ENCODE assay signal across 8 mouse cellular contexts in the genomic region with DNA sequence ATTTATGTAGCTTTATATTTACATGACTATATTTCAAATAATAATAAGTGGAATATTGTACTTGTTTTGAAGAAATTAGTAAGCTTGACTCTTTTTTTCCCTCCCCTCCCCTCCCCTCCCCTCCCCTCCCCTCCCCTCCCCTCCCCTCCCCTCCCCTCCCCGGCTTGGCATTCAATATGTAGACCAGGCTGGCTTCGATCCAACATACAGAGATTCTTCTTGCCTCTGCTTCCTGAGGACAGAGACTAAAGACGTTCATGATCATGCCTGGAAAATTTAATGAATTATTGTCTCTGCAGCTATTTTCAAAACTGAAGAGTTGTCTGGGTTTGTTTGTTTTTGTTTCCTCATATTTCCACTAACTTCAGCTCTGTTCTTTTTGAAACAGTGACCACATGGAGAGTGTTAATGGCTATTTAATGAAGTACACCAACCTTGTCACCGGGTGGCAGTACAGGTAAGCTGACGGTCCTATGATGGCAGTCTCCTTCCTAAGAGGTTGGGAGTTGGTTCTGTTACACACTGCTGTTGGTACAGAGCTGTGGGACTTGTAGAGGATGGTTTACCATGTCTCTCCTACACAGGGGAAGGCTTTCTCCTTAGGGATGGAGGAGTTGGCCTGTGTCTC. TPM values are rescaled to one million over a fixed set of nuclear protein-coding genes. Genes with fewer than 3 reads are reported as not detected.
DNase-seq lines count a peak whose midpoint lies in the region; ATAC-seq and TF ChIP-seq lines count a peak whose summit lies in the region.

No protein-coding gene starts in this region.

- H3K4me3 ChIP-seq in gastrocnemius, adult 2 months, result no peak overlapping the region
- no peak overlapping the region for H3K4me3 ChIP-seq in intestine, embryonic 14.5 days (ENCODE audit: low read depth, low read length)
- no peak overlapping the region for H3K4me3 ChIP-seq in stomach, postnatal 0 days (ENCODE audit: low read depth, low read length)

- no peak overlapping the region for H3K27ac ChIP-seq in gastrocnemius, adult 2 months
- no peak overlapping the region for H3K27ac ChIP-seq in intestine, embryonic 14.5 days (ENCODE audit: low read depth)
- H3K27ac ChIP-seq in stomach, postnatal 0 days (replicated peaks), result no peak overlapping the region

- H3K4me1 ChIP-seq in intestine, embryonic 14.5 days (replicated peaks; ENCODE audit: control insufficient read depth, insufficient read depth, low read length), result no peaks in the 10 kb centered on the region; the same call in 1 of the 2 replicates
- H3K4me1 ChIP-seq in stomach, postnatal 0 days (replicated peaks; ENCODE audit: control insufficient read depth, insufficient read depth), result no peaks in the 10 kb centered on the region

- no peak for TF ChIP-seq EP300 in stomach, postnatal 0 days (optimal IDR thresholded peaks at IDR 0.05)

- peak; percentile 28; the same call in 1 of the 2 replicates for TF ChIP-seq CTCF in gastrocnemius, adult 2 months (IDR thresholded peaks at IDR 0.05)
- TF ChIP-seq CTCF in stomach, postnatal 0 days (IDR thresholded peaks at IDR 0.05; ENCODE audit: low read depth), result peak; percentile 73

- 0 out of 2 replicates have a peak, but pooled peaks have one; percentile 36 for ATAC-seq in intestine, embryonic 14.5 days (replicated peaks; ENCODE audit: low FRiP score, low TSS enrichment, low read depth)
- ATAC-seq in stomach, postnatal 0 days (ENCODE audit: low FRiP score, low TSS enrichment), result peak; percentile 62

- no peaks in the 10 kb centered on the region for H3K27me3 ChIP-seq in intestine, embryonic 14.5 days (replicated peaks; ENCODE audit: control insufficient read depth, insufficient read depth, low read length)
- H3K27me3 ChIP-seq in stomach, postnatal 0 days (ENCODE audit: control insufficient read depth, insufficient read depth, low read length), result no peaks in the 10 kb centered on the region

- DNase-seq in gastrocnemius, adult 2 months, result no peak
- DNase-seq in gastrocnemius, adult 18-20 months (ENCODE audit: low spot score), result no peak
- peak; percentile 29 for DNase-seq in thymus, postnatal 14 days
- DNase-seq in thymus, adult 18-20 months, result no peak
- DNase-seq in intestine, embryonic 14.5 days (ENCODE audit: low spot score), result no peak
- peak; percentile 52 for DNase-seq in stomach, postnatal 0 days (ENCODE audit: low spot score)
- DNase-seq in spleen, adult 12 weeks (ENCODE audit: low spot score), result no peak
- DNase-seq in natural killer cell, adult 2 months (ENCODE audit: low spot score in 2 of 2), result no peak

- intact Hi-C loops in gastrocnemius, adult 2 months (cut with DNase I), result no loop called here

- 63% methylated on average over 4 of the region's 5 CpGs for WGBS in intestine, embryonic 14.5 days
- 50% methylated on average over 4 of the region's 5 CpGs for WGBS in stomach, postnatal 0 days

- no peak overlapping the region for H3K4me2 ChIP-seq in intestine, embryonic 14.5 days (ENCODE audit: low read length)
- H3K4me2 ChIP-seq in stomach, postnatal 0 days (replicated peaks; ENCODE audit: low read depth), result no peak overlapping the region

- no peaks in the 10 kb centered on the region for H3K9me3 ChIP-seq in intestine, embryonic 14.5 days (ENCODE audit: control insufficient read depth, low read length)
- no peaks in the 10 kb centered on the region for H3K9me3 ChIP-seq in stomach, postnatal 0 days (ENCODE audit: control insufficient read depth, low read length)

- no peak overlapping the region for H3K9ac ChIP-seq in intestine, embryonic 14.5 days (ENCODE audit: low read length)
- no peak overlapping the region for H3K9ac ChIP-seq in stomach, postnatal 0 days (ENCODE audit: low read length)

- peaks cover 33% of the 10 kb centered on the region for H3K36me3 ChIP-seq in intestine, embryonic 14.5 days (ENCODE audit: control insufficient read depth, insufficient read depth, low read length)
- H3K36me3 ChIP-seq in stomach, postnatal 0 days (ENCODE audit: control insufficient read depth, insufficient read depth, low read length), result peaks cover 5% of the 10 kb centered on the region; the same call in 1 of the 2 replicates

RNA-seq across cellular contexts. Expression of gene Osbpl11, which starts 10.9 kb away (rescaled TPM):
- total RNA-seq in gastrocnemius, adult 2 months (2021), result 10 to 100 TPM; 15.5 to 15.6 TPM
- 10 to 100 TPM; 14.0 to 14.9 TPM for total RNA-seq in gastrocnemius, adult 18-20 months (2021)
- 14.9 and 18.9 TPM in 2 replicates for polyA plus RNA-seq in intestine, embryonic 14.5 days (2014; fragmentation: Nextera tagmentation; extraction: Ambion mirVana)
- 8.1 and 9.0 TPM in 2 replicates for polyA plus RNA-seq in stomach, postnatal 0 days (2015; fragmentation: Nextera tagmentation; extraction: Ambion mirVana)

RNA-seq across cellular contexts. Expression of gene Snx4, which starts 55.4 kb away (rescaled TPM):
- total RNA-seq in gastrocnemius, adult 2 months (2021), result 10 to 100 TPM; 12.6 to 15.2 TPM
- 10 to 100 TPM; 11.5 to 14.8 TPM for total RNA-seq in gastrocnemius, adult 18-20 months (2021)
- 78.4 and 89.5 TPM in 2 replicates for polyA plus RNA-seq in intestine, embryonic 14.5 days (2014; fragmentation: Nextera tagmentation; extraction: Ambion mirVana)
- 59.3 and 59.7 TPM in 2 replicates for polyA plus RNA-seq in stomach, postnatal 0 days (2015; fragmentation: Nextera tagmentation; extraction: Ambion mirVana)

Comparison
In these comparisons a context has a peak if more than half of its experiments do, and no peak if none do; other contexts are left out.
1. DNase-seq: peak in thymus, postnatal 14 days (single experiment) and stomach, postnatal 0 days (single experiment); none in gastrocnemius, adult 2 months (single experiment), gastrocnemius, adult 18-20 months (single experiment), thymus, adult 18-20 months (0 of 2), intestine, embryonic 14.5 days (single experiment), spleen, adult 12 weeks (single experiment) and natural killer cell, adult 2 months (0 of 2).